Mouse (Mus musculus) MN1 (cell line): ENCODE data around the gene Cd47.

Source experiments
- DNase-seq: peaks from one replicate; pipeline ENCODE4 v3.0.0-alpha.2; 2016; ENCODE audit warnings: low spot score

The Cd47 gene

GRCm38 (mm10) chr16:49909536-49909935, 109.2 kb downstream of the Cd47 start:
- no peak for DNase-seq

DNA sequence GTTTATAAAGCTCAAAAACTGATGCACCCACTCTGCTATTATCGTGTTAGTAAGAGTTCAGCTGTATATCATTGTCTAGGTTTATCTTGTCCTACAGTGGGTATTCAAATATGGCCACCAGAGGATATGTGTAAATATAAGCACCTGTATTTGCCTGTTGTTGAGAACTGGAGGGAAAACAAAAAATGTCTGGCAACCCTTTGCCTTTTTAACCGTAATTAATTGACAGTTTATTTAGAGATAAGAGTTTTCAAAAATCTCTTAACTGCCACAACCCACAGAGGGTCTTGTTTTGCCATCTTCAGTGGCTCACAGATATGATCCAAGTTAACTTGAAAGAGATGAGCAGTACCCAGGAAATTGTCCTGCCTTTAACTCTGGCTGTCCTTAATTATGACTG, 113.8 kb downstream of the Cd47 start:
- DNase-seq = no peak

GRCm38 (mm10) chr16:49915532-49916476, 115.5 kb downstream of the Cd47 start:
- DNase-seq = no peak

GRCm38 (mm10) chr16:49920191-49920590, 119.9 kb downstream of the Cd47 start:
- DNase-seq = no peak

- DNase-seq = peak; percentile 10
Measured at GRCm38 (mm10) chr16:49921677-49922076, 121.3 kb downstream of the Cd47 start.

GRCm38 (mm10) chr16:49922098-49922497, 121.8 kb downstream of the Cd47 start:
- no peak for DNase-seq

- no peak for DNase-seq
Measured at GRCm38 (mm10) chr16:49923720-49924119, 123.4 kb downstream of the Cd47 start.

GRCm38 (mm10) chr16:49924941-49925340, 124.6 kb downstream of the Cd47 start:
- peak; percentile 8 for DNase-seq

DNA sequence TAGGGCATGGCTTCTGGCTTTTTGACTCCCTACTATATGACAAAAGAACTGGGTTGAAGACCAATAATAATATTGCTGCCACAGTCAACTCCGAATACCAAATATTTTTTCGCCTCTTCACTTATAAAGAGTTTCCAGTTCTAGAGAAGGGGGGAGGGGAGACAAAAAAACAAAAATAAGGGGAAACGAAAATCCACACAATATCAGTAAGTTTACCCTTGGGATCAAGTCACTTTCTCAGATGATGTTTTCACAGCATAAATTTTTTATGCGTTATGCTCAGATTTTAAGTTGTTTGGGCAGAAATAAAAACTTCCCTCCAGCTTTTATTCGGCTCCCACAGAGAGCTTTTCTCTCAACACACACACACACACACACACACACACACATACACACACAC, 132.9 kb downstream of the Cd47 start:
- DNase-seq = no peak

GRCm38 (mm10) chr16:49936008-49936443, 135.7 kb downstream of the Cd47 start:
- no peak for DNase-seq

DNA sequence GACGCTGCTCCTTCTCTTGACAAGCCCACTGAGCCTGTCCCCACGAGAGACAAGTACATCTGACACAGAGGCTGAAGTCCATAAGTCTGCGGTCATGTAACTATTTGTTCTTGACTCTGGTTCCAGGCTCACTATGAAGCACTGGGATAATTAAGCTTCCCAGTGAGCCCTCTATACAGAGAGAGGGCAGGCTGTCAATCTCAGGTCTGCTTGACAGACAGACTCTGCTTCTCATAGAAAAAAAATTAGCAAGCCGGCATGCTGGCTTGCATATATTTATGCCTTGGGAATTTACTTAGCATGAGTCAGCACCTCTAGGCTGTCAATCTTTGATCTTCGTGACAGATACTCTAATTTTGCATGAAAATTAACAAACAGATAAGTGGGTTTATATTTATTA, 136.5 kb downstream of the Cd47 start:
- DNase-seq = no peak

DNA sequence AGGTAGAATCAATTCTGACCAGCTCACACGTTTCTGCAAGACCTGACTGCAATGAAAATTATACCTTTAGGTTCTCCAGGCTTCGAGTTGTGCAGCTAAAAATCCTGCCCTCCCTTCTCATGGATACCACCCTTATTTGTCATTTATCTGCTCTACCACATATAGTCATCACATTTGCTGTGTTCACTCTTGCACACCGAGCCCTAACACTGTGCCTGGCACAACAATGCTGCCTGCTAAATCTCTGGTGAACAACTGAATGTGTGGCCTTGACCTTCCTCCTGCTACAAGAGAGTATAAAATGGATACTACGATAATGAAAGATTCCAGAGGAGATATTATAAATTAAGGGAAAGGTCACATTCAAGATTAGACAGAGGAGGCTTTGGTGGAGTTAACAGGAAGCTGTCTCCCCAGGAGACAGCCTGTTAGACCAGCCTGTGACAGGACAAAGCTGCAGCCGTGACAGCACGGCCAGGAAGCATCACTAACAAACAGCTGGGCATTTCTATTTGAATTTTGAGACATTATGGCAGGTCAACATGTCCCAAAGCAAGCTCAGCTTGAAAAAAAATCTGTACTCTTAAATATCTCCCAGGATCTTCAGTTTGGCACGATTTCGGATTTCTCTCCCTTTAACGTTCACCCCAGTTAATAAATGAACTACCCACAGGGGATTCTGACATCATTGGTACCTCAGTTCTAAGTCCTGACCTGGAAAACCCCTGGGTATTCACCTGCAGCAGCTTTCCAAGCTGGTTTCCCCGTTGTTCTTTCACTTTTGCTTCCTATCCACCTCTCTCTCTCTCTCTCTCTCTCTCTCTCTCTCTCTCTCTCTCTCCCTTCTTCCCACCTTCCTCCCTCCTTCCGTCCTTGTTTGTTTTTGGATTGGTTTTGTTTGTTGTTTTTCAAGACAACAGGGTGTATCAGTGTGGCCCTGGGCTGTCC, 137.2 kb downstream of the Cd47 start:
- no peak for DNase-seq

- DNase-seq = peak; percentile 46
Measured at GRCm38 (mm10) chr16:49938483-49939301, 138.4 kb downstream of the Cd47 start.

DNA sequence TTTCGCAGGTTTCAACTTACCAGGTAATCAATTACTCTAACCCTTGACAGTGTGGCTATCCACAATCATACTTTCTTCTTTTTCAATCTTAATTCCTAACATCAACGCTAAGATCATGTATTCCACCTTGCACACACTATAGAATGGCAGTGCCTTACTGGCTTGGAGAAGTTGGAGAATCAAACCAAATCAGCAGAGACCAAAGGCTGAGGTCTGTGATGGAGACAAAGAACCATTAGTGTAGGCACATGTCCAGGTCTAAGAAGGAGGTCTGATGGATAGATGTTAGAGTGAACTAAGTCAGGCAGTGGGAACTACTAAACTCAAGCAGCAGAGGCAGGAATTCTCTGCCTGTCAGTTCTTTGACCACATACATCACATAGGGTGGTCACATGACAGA, 139.0 kb downstream of the Cd47 start:
- DNase-seq = no peak

DNA sequence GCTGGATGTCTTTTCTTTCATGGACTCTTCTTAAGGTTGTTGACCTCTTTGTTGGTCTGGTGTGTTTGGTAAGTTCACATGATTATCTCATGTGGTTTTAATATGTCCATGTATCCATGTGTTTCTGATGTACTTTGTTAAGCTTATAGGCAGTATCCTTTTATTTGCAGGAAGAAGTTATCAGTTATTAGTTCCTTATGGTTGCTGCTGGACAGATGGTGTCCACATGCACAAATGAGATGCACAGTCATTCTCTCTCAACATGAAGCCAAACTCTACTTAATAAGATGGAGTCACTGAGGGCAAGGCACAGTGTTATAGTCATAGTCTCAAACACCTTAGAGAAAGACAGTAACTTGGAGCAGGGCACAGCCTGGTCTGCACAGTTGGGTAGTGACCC, 140.1 kb downstream of the Cd47 start:
- no peak for DNase-seq

GRCm38 (mm10) chr16:49941031-49941430, 140.7 kb downstream of the Cd47 start:
- no peak for DNase-seq

GRCm38 (mm10) chr16:49943726-49944125, 143.4 kb downstream of the Cd47 start:
- no peak for DNase-seq

- DNase-seq = no peak
Measured at GRCm38 (mm10) chr16:49945084-49945483, 144.8 kb downstream of the Cd47 start.

- DNase-seq = no peak
Measured at GRCm38 (mm10) chr16:49947049-49947448, 146.7 kb downstream of the Cd47 start.

DNA sequence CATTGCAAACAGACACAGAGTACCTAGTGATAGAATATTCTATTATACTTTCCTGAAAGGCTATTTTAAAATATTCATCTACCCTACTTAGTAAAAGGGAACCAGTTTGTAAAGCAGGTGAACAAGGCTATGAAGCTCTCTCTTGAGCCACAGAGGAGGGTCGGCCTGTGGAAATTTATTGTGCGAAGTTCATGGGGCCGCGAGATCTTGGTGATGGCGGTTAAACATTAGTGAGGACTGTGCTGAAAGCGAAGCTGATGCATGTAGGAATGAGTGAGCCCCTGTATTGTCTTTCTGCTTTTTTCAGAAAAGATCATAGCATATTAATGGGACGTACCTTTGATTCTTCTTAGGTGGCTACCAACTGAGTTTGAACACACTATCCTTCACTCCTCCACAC, 147.3 kb downstream of the Cd47 start:
- no peak for DNase-seq

DNA sequence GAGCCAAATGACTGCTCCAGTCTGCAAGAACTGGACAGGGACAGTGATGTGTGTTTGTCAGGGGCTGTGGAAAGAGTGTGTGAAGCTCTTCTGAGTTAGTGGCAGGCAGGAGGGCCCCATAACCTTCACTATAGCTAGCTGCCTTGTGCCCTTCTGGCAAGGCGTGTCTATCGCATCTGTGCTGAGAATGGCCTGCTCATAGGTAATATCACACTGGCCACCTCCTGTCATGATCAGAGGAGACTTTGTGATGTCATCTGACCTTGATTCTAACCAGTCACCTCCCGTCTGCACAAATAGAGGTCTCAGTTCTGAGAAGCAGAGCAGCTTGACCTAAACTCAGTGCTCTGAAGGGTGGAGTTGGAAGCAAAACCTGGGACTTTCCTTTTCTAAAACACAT, 148.0 kb downstream of the Cd47 start:
- no peak for DNase-seq

GRCm38 (mm10) chr16:49949261-49949660, 148.9 kb downstream of the Cd47 start:
- DNase-seq = no peak
